Mouse (Mus musculus): Measurements from ENCODE around the gene Actl11. TPM values are rescaled to one million over a fixed set of nuclear protein-coding genes. Genes with fewer than 3 reads are reported as not detected.
A peak's percentile ranks its signal among the peaks of the same experiment; 100 is the strongest.

Gene Actl11
- total and polyA plus RNA-seq, 2 experiments from 2014 or later, result not detected

DNA sequence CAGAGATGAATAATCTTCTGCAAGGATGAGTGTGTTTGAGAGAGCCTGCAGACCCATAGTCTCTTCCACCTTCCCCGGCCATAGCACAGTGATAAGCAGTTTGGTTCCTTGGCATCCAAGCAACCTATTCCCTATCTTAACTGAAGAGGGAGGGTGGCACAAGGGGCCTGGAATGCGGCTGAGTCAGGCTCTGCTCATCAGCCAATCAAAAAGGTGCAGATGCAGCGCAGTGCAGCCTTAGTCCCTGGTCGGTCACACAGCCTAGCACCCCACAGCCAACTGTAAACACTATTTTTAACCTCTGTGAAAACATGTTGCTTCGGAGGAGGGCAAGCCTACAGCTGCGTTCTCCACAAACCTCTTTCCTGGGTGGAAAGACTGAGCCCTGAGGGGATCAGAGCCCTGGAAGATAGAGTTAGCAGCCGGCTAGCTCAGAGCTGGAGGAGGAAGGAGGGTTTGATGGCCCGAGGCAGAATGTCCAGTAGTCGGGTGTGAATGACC, 1.3 kb upstream of the Actl11 start:
- H3K36me3 ChIP-seq (ENCODE audit: insufficient read depth, low read length), result no peaks in the 10 kb centered on the region
- no peaks in the 10 kb centered on the region for H3K9me3 ChIP-seq (ENCODE audit: low read length)
- no peak overlapping the region for H3K27ac ChIP-seq (ENCODE audit: low read depth, low read length)
- 59% methylated on average over 9 of the region's 9 CpGs for WGBS
- ATAC-seq (ENCODE audit: low FRiP score) (no peak), DNase-seq (ENCODE audit: low spot score) (no peak)
- no peak overlapping the region for H3K9ac ChIP-seq (replicated peaks; ENCODE audit: low read length, poor library complexity, severe bottlenecking)
- no peak for TF ChIP-seq CTCF (IDR thresholded peaks at IDR 0.05)
- H3K4me2 ChIP-seq (ENCODE audit: low read depth, low read length, poor library complexity, severe bottlenecking), result no peak overlapping the region
- H3K4me1 ChIP-seq (ENCODE audit: insufficient read depth, low read length), result 0 out of 2 replicates have a peak, but pooled peaks cover 14% of the 10 kb centered on the region
- H3K27me3 ChIP-seq (ENCODE audit: insufficient read depth, low read length), result no peaks in the 10 kb centered on the region
- no peak overlapping the region for H3K4me3 ChIP-seq (ENCODE audit: low read depth, low read length)

DNA sequence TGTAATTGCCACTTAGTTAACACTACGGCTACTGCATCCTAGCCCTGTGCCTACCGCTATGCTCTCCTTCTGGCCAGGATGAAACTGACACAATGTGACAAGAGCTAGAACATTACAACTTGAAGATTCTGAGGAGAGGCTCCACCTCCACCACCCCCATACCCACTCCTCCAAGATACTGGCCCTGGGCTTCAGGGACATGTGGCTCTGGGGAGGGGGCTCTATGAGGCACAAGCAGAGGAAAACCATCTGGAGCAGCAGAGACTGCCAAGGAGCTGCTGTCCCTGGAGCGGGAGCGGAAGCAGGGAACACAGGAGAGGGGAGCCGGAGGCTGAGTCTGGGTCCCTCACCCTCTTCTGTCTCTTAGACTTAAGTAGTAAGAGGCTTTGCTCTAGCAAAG, 520 bp upstream of the Actl11 start:
- ATAC-seq (ENCODE audit: low FRiP score) (no peak), DNase-seq (ENCODE audit: low spot score) (peak; percentile 42)
- Histone ChIP-seq H3K27ac (ENCODE audit: low read depth, low read length) (no peak overlapping the region), H3K9ac (replicated peaks; ENCODE audit: low read length, poor library complexity, severe bottlenecking) (no peak overlapping the region), H3K4me2 (ENCODE audit: low read depth, low read length, poor library complexity, severe bottlenecking) (no peak overlapping the region), H3K4me3 (ENCODE audit: low read depth, low read length) (no peak overlapping the region), H3K9me3 (ENCODE audit: low read length) (no peaks in the 10 kb centered on the region), H3K4me1 (ENCODE audit: insufficient read depth, low read length) (0 out of 2 replicates have a peak, but pooled peaks cover 14% of the 10 kb centered on the region), H3K27me3 (ENCODE audit: insufficient read depth, low read length) (no peaks in the 10 kb centered on the region), H3K36me3 (ENCODE audit: insufficient read depth, low read length) (no peaks in the 10 kb centered on the region)
- WGBS, result 78% methylated on average over 5 of the region's 5 CpGs
- TF ChIP-seq CTCF (IDR thresholded peaks at IDR 0.05), result no peak

DNA sequence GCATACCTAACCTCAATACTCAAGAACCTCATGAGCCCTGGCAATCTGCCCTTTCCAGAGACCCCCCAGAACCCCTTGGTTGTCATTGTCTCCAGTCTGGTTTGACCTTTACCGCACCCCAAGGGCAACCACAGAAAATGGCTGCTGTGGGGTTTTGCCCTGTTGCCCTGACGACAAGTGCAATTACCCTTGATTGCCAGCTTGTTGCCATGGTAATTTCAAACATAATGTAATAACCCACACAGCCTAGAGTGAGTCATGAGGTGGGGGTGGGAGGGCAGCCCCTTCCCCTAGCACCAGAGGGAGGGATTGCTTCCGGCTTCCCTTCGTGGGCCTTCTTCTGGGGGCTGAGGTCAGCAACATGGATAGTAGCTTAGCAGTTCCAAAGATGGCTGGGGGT, 4.0 kb downstream of the Actl11 start:
- H3K4me3 ChIP-seq (ENCODE audit: low read depth, low read length), result no peak overlapping the region
- TF ChIP-seq CTCF (IDR thresholded peaks at IDR 0.05), result no peak
- no peak overlapping the region for H3K27ac ChIP-seq (ENCODE audit: low read depth, low read length)
- no peaks in the 10 kb centered on the region for H3K9me3 ChIP-seq (ENCODE audit: low read length)
- no peaks in the 10 kb centered on the region for H3K36me3 ChIP-seq (ENCODE audit: insufficient read depth, low read length)
- H3K4me2 ChIP-seq (ENCODE audit: low read depth, low read length, poor library complexity, severe bottlenecking), result no peak overlapping the region
- H3K27me3 ChIP-seq (ENCODE audit: insufficient read depth, low read length), result no peaks in the 10 kb centered on the region
- no peak overlapping the region for H3K9ac ChIP-seq (replicated peaks; ENCODE audit: low read length, poor library complexity, severe bottlenecking)
- ATAC-seq (ENCODE audit: low FRiP score), result no peak
- WGBS, result 77% methylated on average over 4 of the region's 4 CpGs
- H3K4me1 ChIP-seq (ENCODE audit: insufficient read depth, low read length), result 0 out of 2 replicates have a peak, but pooled peaks cover under 1% of the 10 kb centered on the region
- DNase-seq (ENCODE audit: low spot score), result no peak

DNA sequence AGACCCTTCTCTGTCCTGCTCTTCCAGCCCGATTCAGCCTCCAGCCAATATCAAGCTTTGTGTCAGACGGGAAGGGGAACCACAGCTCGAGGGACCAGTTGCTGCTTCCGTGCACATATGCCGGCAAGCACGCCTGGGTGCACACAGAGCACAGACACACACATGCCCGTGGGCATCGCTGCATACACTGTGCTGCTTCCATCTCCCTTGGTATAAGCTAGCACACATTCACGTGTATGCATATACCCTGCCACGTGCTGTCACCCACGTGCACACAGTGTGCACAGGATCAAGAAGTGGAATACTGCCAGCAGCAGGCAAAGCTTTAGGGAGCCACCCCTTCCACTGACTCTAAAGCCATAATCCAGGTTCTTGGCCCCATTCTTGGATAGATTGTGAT, 5.9 kb downstream of the Actl11 start:
- Histone ChIP-seq H3K36me3 (ENCODE audit: insufficient read depth, low read length) (no peaks in the 10 kb centered on the region), H3K9me3 (ENCODE audit: low read length) (no peaks in the 10 kb centered on the region), H3K4me3 (ENCODE audit: low read depth, low read length) (no peak overlapping the region), H3K4me1 (ENCODE audit: insufficient read depth, low read length) (0 out of 2 replicates have a peak, but pooled peaks cover 10% of the 10 kb centered on the region), H3K27me3 (ENCODE audit: insufficient read depth, low read length) (no peaks in the 10 kb centered on the region), H3K9ac (replicated peaks; ENCODE audit: low read length, poor library complexity, severe bottlenecking) (no peak overlapping the region), H3K27ac (ENCODE audit: low read depth, low read length) (no peak overlapping the region), H3K4me2 (ENCODE audit: low read depth, low read length, poor library complexity, severe bottlenecking) (no peak overlapping the region)
- peak; percentile 47 for DNase-seq (ENCODE audit: low spot score)
- ATAC-seq (ENCODE audit: low FRiP score), result no peak
- WGBS, result 84% methylated on average over 11 of the region's 11 CpGs
- no peak for TF ChIP-seq CTCF (IDR thresholded peaks at IDR 0.05)

DNA sequence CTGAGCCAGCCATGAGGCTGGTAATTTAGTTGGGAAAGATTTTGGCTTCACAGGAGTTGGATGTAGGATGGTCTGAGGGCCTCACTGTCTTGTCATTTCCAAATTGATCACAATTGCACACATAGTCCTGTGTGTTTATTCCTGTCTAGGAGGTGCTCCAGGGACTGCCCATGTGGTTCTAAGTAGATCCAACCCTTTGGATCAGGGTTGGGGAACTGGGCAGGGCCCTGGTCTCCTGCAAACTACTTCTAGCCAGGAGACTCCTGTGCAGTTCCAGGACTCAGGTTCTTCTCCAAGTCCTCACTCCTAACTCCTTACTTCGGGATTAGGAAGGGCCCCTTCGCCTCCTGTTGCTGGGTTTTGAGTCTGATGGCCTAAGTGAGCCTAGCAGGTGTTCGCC, 7.1 kb downstream of the Actl11 start, which contains the start of gene Camkv:
Gene Camkv, plus strand, starts transcription at position 301 of the 400 bp plus-strand sequence.
- 16% methylated on average over 3 of the region's 3 CpGs for WGBS
- TF ChIP-seq CTCF (IDR thresholded peaks at IDR 0.05), result no peak

DNA sequence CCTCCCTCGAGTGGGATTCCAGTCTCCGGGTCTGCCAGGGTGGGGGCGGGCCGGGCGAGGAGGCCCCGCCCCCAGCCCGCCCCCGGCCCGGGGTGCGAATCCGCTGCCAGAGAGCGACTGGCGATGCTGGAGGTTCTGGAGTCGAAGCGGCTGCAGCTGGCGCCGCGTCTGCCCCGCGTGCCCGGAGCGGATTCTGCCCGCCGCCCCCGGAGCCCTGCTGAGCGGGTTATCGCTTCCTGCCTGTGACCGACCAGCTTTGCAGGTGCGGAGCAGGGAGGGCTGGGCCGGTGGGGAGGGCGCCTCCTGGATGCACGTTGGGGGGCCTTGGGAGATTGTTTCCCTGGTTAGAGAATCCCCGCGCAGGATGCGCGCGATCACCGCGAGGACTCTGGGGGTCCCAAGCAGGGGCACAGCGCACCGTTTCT, 7.5 kb downstream of the Actl11 start:
- no peak for TF ChIP-seq CTCF (IDR thresholded peaks at IDR 0.05)
- WGBS, result 1% methylated on average over 33 of the region's 41 CpGs
- H3K36me3 ChIP-seq (ENCODE audit: insufficient read depth, low read length), result no peaks in the 10 kb centered on the region
- H3K4me3 ChIP-seq (ENCODE audit: low read depth, low read length), result peak overlapping the region; percentile 67
- peak overlapping the region; percentile 76 for H3K9ac ChIP-seq (replicated peaks; ENCODE audit: low read length, poor library complexity, severe bottlenecking)
- no peaks in the 10 kb centered on the region for H3K9me3 ChIP-seq (ENCODE audit: low read length)
- no peak overlapping the region for H3K27ac ChIP-seq (ENCODE audit: low read depth, low read length)
- peak overlapping the region; percentile 78 for H3K4me2 ChIP-seq (ENCODE audit: low read depth, low read length, poor library complexity, severe bottlenecking)
- no peak for DNase-seq (ENCODE audit: low spot score)
- 0 out of 2 replicates have a peak, but pooled peaks cover 10% of the 10 kb centered on the region for H3K4me1 ChIP-seq (ENCODE audit: insufficient read depth, low read length)
- H3K27me3 ChIP-seq (ENCODE audit: insufficient read depth, low read length), result no peaks in the 10 kb centered on the region
- ATAC-seq (ENCODE audit: low FRiP score), result peak; percentile 51; the same call in 1 of the 2 replicates

More for the DNA sequence above, 7.1 kb downstream of the Actl11 start, which contains the start of gene Camkv:
- Histone ChIP-seq H3K9me3 (ENCODE audit: low read length) (no peaks in the 10 kb centered on the region), H3K36me3 (ENCODE audit: insufficient read depth, low read length) (no peaks in the 10 kb centered on the region), H3K27ac (ENCODE audit: low read depth, low read length) (no peak within 1 kb of the TSS), H3K9ac (replicated peaks; ENCODE audit: low read length, poor library complexity, severe bottlenecking) (peak within 1 kb of the TSS; percentile 76), H3K4me1 (ENCODE audit: insufficient read depth, low read length) (0 out of 2 replicates have a peak, but pooled peaks cover 10% of the 10 kb centered on the region), H3K27me3 (ENCODE audit: insufficient read depth, low read length) (no peaks in the 10 kb centered on the region), H3K4me2 (ENCODE audit: low read depth, low read length, poor library complexity, severe bottlenecking) (peak within 1 kb of the TSS; percentile 78), H3K4me3 (ENCODE audit: low read depth, low read length) (peak within 1 kb of the TSS; percentile 67)
- DNase-seq (ENCODE audit: low spot score) (no peak), ATAC-seq (ENCODE audit: low FRiP score) (no peak)
